Mouse (Mus musculus) brain, embryonic 18.5 days (tissue): ENCODE measurements at regions not wholly inside any gene's neighbourhood (a gene's known extent, or its start where the extent isn't known, plus 50 kb on each side); places are given as distances from the start of the nearest gene placed in this dataset.

Experiments
- DNase-seq: peaks from one replicate; pipeline ENCODE4 v3.0.0-alpha.2; 2012; ENCODE audit warnings: low read depth, low spot score

DNA sequence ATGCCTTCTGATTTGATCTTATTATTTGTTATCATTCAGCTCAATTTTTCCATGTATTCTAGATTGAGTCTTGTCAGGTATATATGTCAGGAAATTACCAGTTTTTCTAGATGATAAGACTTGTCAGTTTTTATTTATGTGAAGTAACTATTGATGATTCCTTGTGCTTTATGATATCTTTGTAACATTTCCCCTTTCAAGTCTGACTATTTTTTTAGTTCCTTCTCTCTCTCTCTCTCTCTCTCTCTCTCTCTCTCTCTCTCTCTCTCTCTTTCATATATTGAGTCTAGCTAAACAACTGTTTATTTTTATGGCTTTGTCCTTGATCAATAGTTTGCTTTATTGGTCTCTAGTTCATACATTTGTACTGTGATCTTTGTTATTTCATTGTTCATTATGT, 199.7 kb upstream of the Sema3a start:
- DNase-seq, result no peak

DNA sequence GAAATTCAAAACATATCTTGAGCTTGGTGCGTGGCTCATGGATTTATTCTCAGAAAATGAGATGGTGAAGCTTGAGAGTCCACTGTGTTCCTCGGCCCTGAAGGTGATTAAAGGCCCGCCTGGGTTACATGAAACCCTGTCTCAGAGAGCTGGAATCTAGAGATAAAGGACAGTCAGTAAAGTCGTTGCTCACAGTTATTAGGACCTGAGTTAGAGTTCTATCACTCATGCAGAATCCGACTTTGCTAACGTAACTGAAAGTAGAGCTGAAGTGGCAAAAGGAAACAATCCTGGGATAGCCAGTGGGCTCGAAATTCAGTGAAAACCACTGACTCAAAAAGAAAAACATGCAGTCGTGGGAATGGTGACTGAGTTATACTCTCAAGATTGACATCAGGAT, 198.9 kb upstream of the Sema3a start:
- no peak for DNase-seq

DNA sequence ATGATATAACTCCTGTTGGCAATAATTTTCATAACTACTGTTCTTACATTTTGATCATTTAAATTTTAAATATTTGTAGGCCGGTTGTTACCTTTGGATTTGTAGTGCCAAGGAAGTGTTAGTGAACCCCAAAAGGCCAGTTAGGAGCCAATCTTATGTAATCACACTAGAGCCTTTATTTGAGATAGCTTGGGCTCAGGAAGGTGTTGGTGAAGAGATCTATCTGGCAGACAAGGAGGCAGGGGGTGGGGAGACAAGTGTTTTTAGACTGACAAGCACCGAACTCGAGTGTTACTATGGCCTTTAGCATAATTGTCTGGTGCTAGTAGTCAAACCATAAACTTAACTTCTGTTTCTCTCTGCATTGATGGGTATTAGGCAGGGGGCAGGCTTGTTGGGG, 198.0 kb upstream of the Sema3a start:
- DNase-seq, result no peak

DNA sequence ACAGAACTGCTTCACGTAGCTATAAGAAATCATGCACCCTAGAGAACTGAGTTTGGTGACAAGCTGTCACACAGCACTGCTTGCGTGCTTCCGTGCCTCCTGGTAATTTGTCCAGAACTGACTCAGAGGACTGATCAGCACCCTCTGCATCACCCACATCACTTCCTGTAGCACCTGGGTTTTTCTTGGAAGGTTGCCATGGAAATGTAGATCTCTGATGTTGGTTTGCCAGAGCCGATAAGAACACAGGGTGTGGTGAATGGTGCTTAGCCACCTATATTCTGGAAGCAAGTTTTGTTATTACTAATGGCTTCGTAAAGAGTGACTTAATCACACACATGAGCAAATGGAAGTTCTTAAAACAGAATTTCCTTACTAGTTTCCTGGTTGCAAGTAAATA, 188.2 kb upstream of the Sema3a start:
- DNase-seq, result no peak

DNA sequence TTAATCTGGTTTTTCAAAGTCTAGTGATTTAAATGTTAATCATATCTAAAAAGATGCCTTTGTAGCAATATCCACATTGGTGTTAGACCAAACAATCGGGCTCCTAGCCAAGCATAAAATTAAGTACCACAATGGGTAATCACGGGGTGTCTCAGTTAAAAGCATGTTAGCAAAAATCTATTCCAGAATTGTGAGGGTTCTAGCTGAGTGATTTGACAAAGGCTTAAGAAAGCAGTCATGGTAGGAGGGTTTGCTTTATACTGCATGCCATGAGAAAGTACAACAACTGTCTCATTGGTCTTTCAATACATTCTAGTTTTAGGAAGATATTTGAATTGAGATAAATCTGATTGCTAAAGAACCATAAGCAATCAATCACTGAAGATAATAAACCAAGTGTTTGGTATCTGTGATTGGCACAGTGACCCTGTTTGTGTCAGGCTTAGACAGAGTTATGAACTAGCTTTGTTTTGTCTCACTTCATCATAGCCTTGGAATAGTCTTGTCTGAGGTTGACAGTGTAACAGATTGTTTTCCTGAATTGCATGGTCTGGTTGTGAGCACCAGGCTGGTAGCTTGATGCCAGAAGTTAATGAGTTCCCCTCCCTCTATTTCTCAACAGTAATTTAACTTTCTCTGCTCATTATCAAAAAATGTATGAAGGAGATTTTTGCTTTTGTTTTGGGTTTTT, 186.9 kb upstream of the Sema3a start:
- no peak for DNase-seq

DNA sequence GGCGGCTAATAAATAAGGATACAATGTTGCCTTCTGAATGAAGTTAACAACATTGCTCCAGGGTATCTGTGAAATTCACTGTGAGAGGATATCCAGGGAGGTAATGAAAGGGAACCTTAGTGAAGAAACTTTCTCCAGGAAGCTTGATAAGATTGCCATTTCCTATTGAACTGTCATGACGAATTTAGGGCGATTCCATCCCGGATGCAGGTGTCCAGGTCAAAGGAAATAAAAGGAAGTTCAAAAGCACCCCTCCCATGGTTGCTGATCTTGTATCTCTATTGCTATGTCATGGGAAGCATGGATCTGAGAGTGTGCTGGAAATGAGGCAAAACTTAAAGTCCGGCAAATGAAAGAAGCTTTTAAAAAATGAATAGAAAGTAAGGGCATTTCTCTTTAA, 180.7 kb upstream of the Sema3a start:
- DNase-seq, result no peak

DNA sequence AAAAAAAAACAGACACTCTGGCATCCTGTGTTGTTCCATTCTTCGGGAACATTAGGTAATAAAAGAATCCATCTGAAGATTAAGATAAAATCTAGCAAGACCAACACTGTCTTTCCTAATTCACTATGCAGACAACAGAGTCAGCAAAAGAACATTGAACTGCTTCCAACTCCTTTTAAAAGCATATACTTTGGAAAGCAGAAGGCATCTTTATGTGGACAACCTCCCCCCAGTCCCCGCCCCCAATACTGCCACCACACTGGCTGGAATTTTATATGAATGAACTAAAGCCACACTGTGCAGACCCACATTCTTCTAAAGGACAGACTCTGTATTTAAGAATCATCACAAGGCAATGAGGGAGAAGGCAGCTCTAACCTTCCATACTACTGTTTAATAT, 176.7 kb upstream of the Sema3a start:
- no peak for DNase-seq

DNA sequence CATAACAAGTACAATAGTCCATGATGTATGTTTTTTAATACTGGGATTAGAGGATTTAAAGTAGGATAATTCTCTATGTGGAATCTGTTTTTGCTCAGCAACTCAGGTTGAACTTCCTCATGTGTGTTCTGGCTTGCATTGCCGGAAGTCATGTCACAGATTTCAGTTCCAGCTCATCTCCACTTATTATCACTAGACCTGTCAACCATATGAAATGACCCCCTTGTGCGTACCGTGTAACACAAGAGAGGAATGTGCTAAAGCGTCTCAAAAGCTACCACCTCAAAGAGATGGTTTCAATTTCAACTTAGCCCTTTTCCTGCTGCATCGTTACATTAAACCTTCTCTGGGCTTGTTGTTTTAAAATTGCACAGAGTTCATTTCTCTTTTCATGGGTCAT, 154.2 kb upstream of the Sema3a start:
- no peak for DNase-seq

DNA sequence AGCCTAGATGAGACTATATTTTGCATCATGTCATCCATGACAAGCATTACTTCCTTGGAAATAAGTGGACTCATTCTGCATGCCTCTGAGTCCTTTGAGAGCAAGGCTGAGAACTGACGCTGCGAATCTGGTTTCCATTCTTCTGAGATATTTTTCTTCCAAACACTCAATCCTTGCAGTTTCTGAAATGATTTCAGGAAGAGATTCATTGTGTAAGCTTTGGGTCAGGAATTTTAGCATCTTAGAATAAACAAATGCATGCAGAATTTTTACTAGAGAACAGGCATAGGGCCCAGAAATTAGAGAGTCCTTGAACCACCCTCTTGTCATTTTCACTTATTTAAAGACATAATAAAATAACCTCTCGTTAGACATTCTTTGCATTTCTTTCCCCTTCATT, 151.5 kb upstream of the Sema3a start:
- no peak for DNase-seq

DNA sequence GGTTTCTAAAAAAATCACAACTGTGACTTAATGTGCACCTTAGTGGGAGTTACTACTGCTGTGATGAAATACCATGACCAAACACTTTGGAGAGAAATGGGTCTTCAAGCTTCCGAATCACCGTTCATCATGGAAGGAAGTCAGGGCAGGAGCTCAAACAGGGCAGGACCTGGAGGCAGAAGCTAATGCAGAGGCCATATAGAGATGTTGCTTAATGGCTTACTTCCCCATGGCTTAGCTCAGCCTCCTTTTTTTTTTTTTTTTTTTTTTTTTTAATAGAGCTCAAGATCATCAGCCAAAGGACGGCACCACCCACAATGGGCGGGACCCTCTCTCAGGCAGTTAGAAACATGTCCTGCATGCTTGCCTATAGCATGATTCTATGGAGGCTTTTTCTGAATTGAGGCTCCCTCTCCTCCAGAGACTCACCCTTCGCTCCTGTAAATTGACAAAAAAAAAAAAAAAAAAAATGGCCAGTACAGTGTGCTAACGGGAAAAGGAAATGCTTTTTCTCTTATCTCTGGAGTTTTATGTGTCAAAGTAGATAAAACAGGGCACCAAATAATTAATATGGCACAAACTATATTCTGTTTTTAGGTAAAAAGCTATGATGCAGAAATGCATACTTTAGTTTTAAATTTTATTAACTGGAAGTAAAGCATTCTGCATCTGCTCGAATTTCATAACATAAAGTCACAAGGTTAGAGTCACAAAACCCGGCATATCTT, 149.0 kb upstream of the Sema3a start:
- no peak for DNase-seq

DNA sequence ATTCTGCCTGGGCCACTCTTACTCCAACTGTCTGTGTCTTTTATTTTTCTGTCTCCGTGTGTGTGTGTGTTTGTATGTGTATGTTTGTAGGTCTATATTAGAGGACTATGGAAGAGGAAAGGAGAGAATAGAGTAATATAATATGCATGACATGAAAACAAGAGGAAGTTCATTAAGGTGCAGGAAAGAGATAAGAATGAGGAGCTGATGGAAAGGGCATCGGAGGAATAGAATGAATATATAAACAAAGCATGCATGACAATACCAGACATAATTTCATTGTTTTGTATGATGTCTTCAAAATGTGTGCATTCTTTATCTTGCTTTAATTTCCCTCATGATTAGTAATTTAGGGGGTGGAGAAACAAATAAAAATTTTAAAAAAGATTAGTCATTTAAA, 147.3 kb upstream of the Sema3a start:
- no peak for DNase-seq

DNA sequence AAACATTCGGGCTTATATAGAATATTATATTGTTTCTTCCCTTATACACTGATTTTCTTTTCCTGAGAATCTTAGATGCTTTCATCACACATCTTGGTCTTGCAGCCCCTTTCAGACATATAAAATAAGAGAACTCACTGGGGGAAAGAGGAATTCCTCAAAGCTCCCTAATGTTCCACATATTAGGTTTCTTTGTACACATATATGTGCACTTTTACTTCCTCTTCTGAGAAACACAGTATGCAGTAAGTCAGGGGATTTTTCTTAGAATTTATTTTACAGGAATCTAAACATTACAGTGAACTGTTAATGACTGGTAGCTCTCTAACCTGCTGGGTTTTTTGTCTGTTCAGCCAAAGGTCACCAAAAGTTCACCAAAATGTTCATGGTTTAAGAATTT, 131.4 kb upstream of the Sema3a start:
- no peak for DNase-seq

DNA sequence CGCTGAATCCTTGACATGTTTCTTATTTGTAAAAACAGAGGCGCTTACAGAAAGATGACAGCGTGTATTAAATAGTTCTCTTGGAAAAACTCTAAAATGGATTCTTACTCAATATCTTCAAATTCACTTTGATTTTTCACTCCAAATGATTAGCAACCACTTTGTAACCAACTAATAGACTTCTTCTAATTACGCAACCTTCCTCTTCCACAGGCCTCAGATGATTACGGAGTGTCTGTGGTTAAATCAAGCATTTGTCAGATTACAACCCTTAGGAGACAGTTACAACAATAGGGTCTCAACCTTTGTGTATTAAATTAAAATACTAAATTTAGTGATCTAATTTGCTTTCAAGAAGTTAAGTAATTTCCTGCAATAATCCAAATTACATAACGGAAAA, 127.8 kb upstream of the Sema3a start:
- no peak for DNase-seq

DNA sequence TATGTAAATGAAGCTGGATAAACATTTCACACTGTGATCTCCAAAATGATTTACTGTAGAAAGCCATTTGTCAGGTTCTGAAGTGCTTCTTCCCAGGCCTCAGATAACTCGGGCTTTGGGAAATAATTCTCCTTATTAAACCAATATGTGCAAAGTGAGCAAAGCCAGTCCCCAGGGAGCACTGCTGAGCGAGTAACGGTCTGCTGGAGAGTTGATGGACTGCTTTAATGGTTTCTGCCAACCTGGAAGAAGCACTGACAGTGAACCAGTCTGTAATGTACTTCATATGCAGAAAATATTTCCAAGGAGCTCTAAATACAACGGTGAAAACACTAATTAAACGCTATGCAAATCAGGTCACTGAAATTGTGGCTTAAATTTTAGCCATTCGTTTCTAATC, 118.1 kb upstream of the Sema3a start:
- no peak for DNase-seq

DNA sequence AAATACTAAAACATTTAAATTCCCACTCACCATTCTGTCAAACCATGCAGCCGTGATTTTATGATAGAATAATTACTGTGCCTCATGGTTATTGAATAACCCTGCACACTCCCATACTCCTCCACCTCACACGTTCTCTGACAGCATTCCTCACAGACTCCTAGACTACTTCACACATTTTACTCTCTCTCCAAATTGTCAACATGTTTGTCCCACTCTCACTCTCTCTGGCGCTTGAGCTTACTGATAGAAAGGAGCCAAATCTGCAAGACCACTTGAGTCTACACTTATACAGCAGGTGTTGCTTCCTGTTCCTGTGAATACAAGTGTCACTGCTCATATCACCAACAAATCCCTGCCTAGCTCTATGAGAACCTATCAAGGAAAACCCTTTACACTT, 102.9 kb upstream of the Sema3a start:
- no peak for DNase-seq

DNA sequence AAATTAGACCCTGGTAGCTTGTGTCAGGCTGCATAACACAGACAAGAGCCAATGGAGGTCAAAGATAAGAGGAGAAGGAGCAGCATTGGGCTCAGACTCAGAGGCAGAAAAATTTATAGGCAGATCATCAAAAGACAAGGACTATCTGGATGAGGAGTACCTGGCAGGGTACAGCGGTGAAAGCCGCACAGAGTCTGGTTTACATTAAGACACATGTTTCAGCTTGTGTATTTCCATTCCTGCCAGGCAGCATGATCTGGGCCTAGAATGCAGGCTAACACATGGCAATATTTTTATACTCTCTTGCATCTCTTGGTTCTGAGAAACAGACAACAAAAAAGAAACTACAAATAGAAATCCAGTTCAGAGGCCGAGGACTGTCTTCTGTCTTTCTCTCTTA, 91.9 kb upstream of the Sema3a start:
- no peak for DNase-seq

DNA sequence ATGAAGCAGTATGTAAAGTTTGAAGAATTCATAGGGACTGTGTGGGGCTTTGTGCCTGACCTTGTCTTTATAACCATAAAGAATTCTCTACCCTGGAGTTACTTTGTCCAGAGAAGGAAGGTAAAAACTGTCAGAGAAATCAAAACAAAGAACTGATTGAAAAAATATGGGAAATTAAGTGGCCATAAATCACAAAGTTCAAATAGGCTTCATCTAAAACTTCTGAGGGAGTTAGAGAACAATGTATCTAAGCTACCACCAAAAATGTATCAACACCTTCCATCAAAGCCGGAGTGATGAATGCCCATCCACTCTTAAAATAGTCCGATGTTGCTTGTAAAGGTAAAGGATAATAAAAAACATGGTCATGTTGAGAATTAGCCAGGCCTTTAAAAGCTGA, 89.1 kb upstream of the Sema3a start:
- DNase-seq, result no peak

DNA sequence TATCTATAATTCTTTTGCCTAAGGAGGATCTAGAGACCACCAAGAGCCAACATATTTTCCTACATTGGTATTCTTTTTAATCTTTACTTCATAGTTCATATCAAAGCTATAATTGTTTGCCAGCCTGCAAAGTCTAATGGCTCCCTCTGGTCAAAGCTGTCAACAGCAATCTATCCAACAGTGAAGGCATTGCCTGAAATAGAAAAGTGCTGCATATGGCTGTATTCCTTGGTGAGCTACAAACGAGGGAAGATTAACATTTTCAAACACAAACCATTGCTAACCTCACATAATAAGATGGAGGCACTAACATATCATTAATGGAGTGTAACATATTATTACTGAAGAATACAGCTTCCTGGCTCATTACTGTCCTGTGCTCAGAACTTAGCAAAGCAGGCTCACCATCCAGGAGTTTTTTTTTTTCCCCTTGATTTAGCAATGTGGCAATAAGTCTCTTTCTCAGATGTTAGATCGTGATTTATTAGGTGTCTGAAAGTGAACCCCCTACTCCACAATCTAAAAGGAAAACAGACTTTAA, 66.3 kb upstream of the Sema3a start:
- no peak for DNase-seq

DNA sequence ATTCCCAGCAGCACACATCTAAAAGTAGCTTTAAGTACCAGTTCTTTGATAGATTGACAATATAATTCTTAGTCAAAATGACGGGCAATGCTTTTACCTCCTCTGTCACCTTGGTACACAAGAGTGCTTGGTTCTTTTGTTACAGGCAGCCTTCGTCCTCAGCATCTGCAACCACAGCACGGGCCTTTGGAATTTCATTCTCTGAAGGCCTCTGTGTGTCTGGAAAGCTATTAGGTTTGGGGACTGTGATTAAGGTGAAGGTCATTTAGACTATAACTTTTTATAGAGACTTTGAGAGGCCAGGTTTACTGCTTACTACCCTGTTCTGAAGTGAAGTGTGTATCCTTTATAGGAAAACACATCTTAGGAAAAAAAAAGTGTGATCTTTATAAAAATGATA, 58.3 kb upstream of the Sema3a start:
- DNase-seq, result no peak
